Mouse (Mus musculus): ENCODE measurements around the gene Ube2n. TPM values are rescaled to one million over a fixed set of nuclear protein-coding genes. Genes with fewer than 3 reads are reported as not detected.

Ube2n gene
- 100 to 1,000 TPM; 107 to 119 TPM for total RNA-seq (2023)

GRCm38 (mm10) chr10:95514656-95515292 lies at the start of gene Ube2n:
TSS of gene Ube2n (plus strand) at chr10:95515145.

GRCm38 (mm10) chr10:95501463-95502081 lies 13.4 kb upstream of the Ube2n start, which contains the start of gene Mrpl42:
TSS of gene Mrpl42 (minus strand) at chr10:95501940.

GRCm38 (mm10) chr10:95563851-95564845 lies 49.2 kb downstream of the Ube2n start, which contains the start of gene Nudt4:
TSS of gene Nudt4 (minus strand) at chr10:95564146.

Other genes with a start within 250 kb of the Ube2n start
- 10 to 100 TPM; 17.9 to 20.9 TPM for gene Cradd, start 191.0 kb upstream of the Ube2n start, total RNA-seq (2023)
- gene Socs2, start 98.0 kb upstream of the Ube2n start, total RNA-seq (2023), result 1 to 10 TPM; 4.7 to 7.4 TPM
- 10 to 100 TPM; 47.7 to 52.6 TPM for gene Mrpl42, start 13.2 kb upstream of the Ube2n start, total RNA-seq (2023)
- gene Nudt4, start 49.0 kb downstream of the Ube2n start, total RNA-seq (2023), result 10 to 100 TPM; 18.4 to 21.8 TPM
- gene Anapc15-ps, start 158.3 kb downstream of the Ube2n start, total RNA-seq (2023), result not detected

All from T-cell, adult 66 days (primary cell).